Mouse (Mus musculus) spleen, postnatal 4 days (tissue): ENCODE measurements around the gene Fbxl18.
"Not testable (repeated sequence)": the region's sequence is repeated elsewhere in the genome, so short reads cannot be mapped to it uniquely, and the experiment has no call there.

Experiments
- DNase-seq, 2 experiments: peaks; one replicate each; pipeline ENCODE4 v3.0.0; 2022; ENCODE audit warnings: low spot score in 2 of 2

The Fbxl18 gene

DNA sequence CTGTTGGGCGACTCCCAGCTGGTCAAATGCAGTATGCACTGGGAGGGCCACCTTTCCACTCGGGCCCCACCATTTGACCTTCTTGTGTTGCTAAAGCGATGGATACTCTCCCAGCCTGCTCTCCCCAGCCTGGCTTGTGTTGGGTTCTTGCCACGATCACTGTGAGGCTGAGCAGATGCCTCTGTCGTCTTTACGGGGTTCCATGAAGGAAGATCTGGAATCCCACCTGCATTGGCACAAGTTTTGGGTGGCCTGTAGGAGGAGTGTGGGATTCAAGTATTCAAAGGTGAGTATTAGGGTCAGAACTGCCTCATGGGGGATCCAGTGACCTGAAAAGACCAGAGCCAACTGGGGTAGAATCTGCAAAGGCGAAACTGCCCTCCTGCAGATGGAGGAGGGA, 5.4 kb upstream of the Fbxl18 start:
- no peak for DNase-seq

DNA sequence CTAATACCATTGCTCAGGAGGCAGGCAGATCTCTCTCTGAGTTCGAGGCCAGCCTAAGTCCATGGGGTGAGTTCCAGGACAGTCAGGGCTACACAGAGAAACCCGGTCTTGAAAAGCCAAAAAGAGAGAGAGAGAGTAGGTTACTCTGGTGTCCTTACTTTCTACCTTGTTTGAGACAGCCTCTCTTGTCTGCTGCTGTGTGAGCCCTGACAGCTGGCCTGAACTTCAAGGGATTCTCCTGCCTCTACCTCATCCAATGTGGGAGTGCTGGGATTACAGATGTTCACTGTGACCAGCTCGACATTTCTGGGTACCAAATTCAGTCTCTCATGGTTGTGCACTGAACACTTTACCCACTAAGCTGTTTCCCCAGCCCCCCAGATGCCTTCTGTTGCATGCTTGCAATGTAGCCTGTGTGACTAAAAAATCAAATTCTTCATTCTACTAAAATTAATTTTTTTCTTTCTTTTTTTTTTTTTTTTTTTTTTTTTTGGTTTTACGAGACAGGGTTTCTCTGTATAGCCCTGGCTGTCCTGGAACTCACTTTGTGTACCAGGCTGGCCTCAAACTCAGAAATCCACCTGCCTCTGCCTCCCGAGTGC, 4.8 kb upstream of the Fbxl18 start:
- no peak for DNase-seq

DNA sequence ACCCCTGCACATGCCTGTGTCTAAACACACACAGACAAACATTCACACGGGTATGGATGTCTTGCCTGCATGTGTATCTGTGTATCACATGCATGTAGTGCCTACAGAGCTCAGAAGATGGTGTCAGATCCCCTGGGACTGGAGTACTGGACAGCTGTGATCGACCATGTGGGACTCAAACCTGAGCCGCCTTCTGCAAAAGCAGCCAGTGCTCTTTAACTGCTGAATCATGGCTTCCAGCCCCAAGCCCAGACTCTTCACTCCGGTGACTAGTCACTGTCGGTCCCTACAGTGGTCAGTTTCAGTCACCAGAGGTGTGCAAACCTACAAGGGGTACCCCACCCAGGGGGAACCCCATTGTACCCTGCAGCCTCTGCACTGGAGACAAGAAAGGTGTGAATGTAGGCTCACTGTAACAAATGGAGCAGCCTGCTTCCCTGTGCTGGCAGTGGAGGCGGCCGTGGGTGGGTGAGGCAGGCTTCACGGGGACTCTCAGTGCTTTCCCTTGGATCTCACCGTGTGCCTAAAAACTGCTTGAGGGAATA, 3.9 kb upstream of the Fbxl18 start:
- DNase-seq = peak in 1 of 2 experiments; percentile 66

DNA sequence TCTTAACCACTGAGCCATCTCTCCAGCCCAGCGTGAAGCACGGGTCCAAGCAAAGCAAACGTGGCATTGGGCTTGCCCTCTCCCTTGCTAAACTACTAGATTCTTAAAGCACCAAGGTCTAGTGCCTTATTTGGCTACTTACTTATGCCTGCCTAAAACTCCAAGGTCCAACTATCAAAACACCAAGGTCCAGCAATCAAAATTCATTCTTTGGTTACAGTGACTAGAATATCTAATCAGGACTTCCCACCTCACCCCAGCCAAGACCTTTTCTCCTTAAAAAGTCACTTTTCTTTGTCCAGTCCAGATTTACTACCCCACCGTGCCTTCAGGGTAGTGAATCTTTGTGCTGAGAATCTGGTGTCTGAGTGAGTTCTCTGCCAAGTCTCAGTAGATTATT, 3.1 kb upstream of the Fbxl18 start:
- DNase-seq = no peak

DNA sequence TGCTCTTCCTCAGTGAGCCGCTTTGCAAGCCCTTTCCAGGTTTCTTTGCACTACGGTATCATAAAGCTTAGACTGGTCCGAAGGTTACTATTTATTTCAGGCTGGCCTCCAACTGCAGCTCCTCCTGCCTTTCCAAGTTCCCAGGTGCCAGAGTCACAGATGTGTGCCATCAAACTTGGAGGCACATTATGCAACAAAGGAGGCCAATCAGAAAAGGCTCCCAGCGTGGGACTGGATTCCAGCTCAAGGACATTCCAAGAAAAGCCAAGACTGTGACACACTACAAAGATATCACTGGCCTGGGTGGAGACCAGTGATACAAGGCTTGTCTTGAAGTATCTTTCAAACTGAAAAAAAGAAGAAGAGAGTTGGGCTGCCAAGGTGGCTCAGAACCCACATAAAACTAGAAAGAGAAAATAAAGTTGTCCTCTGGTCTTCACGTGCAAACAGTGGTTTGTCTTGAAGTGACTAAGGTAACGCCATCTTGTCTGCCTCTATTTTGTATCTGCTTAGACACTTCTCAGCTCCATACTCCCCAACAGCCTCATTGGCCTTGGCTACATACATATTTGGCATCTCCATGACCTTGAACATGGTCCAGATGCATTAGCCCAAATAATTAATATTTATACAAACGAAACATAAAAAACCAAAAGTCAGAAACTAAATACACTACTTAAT, 2.5 kb upstream of the Fbxl18 start:
- no peak for DNase-seq

DNA sequence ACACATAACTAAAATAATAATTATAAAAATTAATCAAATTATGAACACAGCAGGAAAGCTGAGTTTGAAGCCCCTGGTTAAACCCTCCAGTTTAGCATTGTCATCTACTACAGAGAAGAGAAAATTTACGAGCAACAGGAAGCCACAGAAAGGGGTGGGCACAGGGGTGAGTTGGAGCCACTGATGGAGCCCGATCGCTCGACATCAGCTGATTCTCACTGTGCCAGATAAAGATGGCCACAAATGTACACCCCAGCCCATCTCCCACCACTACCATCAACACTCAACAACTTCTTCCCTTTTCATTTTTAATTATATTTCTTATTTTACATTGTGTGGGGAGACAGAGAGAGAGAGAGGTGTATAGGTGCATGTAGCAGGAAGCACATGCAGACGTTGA, 1.5 kb upstream of the Fbxl18 start:
- DNase-seq = no peak

DNA sequence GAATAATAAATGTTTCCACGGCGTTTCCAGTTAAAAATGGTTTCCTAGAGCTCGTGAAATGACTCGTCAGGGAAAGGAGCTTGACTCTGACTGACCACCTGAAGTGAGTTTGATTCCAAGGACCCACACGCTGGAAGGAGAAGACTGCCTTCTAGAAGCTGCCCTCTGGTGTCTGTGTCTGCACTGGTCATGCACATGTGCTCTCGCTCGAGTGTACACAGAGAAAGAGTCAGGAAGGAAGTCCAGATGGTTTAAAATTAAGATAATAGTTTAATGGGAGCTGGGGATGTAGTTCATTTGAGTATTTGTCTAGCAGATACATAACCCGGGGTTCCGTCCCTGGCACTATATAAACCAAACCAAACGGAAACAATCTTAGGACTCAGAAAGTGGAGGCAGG, 971 bp upstream of the Fbxl18 start:
- no peak for DNase-seq

DNA sequence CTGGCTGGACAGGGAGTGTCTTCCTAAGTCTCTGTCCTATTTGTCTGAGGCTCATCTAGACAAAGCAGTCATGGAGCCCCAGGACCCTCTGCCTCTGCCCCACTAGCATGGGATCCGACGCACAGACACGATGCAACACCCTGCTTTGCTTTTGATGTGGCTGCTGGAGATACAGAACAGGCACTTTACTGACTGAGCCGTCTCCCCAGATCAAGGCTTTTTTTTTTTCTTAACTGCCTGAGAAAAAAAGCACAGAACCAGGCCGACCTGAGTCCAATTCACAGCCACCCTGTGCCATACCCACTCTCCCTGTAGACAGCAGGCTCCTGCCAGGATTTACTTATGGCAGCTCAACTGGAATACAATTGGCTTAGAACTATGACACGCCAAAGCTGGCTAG, 3.8 kb downstream of the Fbxl18 start:
- DNase-seq = no peak

DNA sequence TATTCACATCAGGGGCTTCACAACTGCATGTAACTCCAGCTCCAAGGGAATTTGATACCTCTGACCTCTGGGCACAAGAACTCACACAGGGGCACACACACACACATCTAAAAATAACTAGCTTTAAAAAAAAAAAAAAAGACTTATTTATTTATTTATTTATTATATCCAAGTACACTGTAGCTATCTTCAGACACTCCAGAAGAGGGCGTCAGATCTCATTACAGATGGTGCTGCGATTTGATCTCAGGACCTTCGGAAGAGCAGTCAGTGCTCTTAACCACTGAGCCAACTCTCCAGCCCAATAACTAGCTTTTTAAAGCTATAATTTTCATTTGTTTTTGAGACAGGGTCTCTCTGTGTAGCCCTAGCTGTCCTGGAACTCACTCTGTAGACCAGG, 7.7 kb downstream of the Fbxl18 start:
- not testable (repeated sequence) for DNase-seq

DNA sequence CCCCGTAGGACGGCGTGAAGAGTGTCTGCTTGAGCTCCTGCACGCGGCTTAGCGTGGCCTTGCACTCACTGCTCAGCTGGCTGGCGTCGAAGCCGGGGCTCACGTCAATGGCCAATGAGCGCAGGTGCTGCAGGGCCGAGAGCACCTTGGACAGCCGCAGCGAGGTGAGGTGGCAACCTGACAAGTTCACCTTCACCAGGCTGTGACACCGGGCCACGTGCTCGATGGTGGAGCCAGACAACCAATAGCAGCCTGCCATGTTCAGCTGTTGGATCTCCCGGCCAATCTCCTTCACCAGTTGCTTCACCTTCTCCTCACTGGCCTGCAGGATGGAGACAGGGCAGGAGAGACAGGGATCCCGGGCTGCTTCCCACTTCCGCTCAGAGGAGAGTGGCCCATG, 8.5 kb downstream of the Fbxl18 start:
- no peak for DNase-seq

DNA sequence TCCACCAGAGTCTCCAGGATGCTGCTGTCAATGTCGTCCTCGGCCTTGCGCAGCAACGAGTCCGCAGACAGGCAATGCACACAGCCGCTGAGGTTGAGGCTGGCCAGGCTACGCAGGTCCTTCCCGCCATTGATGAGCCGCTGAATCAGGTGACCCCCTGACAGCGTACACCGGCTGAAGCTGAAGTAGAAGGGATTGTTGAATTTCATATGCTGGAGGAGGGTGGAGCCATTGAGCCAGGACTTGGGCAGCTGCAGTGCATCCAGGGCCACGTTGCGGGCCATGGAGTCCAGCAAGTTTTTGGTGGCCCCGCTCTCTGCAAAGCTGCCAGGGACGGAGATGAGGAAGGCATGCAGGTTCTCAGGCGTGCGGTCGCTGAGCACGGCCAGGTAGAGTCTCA, 9.0 kb downstream of the Fbxl18 start:
- DNase-seq = no peak

DNA sequence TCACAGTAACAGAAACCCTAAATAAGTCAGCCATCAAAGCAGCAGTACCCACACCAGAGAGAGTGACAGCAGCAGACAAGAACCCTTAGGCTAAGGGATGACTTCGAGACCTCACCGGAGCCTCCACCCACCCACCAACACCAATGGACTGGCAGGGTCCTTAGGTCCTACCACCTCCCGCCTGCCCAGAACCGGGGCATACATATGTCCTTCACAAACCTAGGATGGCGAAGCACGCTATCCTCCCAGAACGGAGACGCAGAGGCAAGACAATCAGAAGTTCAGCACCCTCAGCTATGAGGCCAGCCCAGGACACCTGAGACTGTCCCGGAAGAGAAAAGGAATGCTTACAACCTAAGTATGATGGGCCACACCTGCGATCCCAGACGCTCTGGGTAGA, 12.8 kb downstream of the Fbxl18 start:
- peak in 1 of 2 experiments; percentile 62 for DNase-seq

DNA sequence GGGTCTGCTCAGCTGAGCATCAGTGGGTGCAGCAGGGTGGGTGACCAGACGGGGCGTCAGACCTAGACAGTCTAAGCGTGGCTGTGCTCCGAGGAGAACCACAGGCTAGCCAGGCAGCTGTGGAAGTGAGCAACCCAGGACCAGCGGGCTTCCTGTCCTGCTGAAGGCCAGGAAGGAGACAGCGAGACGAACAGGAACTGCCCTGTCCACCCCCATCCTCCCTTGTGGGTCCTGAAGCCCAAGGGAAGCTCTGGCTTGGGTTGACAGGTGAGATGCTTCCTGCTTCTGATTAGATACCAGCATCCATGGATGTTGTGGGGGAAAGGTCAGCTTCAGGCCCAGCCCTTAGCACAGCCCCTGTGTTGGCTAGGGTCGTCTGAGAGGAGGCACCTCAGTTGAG, 13.3 kb downstream of the Fbxl18 start:
- peak in 1 of 2 experiments; percentile 62 for DNase-seq

DNA sequence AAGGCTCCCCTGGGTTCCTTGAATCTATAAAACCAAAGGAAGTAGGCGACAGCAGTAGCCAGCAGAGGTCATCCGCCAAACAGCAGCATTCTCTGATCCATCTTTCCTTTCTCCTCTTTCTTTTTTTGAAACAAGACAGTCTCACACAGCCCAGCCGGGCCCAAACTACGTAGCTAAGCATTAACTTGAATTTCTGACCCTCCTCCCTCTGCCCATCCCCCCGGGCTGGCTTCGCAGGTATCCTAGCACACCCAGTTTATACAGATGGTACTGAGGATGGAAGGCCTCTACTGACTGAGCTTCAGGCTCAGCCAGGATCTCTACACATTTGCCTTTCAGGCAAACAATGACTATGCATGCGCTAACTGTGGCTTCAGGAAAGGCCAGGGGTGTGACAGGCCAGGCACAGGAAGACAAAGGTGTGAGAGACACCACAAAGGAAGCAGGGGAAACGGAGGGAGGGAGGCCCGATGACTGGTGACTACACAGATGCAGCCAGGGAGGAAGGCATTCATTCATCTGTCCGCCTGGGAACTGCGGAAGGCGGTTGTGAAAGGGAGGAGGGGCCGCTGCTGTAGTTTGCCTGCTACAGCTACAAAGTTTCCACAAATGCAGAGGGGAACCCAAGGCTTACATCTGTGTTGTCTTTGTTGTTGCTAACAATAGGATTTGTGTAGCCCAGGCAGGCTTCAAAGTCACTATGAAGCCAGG, 14.3 kb downstream of the Fbxl18 start:
- DNase-seq = peak in 1 of 2 experiments; percentile 62

DNA sequence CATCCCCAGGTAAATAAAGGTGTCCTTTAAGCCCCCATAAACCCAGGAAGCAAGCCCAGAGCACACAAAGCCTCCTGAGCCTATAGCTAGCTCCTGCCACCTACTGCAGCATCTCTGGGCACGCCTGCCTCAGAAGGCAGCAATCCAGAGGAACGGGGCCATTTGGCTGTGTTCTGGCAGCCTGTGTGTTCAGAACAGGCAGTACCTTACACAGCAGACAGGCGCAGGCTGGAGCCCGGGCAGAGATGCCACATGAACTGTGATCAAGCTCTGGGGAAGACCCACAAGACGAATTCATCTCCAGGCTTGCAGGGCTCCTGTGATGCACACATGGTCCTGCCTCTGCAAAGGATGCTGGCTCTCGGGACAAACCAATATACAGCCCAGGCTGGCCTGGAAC, 15.0 kb downstream of the Fbxl18 start:
- peak in 1 of 2 experiments; percentile 63 for DNase-seq

DNA sequence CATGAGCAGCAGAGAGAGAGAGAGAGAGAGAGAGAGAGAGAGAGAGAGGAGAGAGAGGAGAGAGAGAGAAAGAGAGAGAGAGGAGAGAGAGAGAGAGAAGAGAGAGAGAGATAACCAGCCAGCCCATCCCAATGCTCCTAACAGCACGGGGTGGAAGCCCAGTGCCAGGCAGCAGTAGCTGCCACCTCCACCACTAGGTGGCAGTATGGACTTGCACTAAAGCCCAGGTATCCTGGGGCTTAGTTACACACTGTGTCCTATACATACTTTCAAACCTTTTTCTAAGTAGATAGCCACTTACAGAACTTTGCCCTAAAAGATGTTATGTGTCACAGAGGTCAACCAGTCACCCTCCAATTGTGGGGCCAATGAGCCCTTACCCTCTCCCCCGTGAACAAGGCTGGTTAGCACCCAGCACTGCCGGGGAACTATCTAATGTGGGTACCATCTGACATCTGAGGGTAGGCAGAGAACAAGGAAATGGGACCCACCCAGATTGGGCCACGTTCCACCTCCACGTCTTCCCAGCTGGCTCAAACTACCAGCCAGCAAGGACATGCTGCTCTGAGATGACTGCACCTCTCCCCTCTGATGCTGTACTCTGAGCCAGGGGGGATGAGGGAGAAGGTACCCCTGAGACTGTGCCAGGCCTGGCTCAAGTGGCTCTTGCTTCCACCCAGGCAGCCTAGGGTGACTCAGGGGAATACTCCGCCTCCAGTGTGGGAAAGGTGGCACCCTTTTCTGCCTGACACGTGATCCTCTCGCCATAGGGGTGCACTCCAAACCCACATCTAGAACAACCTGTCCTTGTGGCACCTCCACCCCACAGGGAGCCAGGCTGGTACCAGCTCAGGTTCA, 15.7 kb downstream of the Fbxl18 start:
- DNase-seq = peak; percentile 85 to 93

DNA sequence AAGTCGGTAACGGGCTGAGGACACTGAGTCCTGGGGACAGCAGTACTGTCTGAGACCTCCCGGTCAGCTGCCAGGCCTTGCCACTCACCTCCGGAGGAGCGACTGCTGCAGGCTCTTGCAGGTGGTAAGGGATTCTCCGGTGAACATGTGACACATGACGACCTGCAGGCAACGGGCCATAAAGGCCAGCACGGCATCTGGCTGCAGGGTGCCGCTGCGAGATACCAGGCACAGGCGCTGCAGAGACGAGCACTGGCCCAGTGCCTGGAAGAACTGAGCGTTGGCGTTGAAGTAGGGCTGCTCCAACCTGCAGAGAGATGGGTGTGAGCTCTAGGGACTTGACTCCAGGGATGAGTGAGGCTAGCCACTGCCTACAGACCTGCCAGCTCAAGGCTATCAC, 16.7 kb downstream of the Fbxl18 start:
- peak in 1 of 2 experiments; percentile 61 for DNase-seq

DNA sequence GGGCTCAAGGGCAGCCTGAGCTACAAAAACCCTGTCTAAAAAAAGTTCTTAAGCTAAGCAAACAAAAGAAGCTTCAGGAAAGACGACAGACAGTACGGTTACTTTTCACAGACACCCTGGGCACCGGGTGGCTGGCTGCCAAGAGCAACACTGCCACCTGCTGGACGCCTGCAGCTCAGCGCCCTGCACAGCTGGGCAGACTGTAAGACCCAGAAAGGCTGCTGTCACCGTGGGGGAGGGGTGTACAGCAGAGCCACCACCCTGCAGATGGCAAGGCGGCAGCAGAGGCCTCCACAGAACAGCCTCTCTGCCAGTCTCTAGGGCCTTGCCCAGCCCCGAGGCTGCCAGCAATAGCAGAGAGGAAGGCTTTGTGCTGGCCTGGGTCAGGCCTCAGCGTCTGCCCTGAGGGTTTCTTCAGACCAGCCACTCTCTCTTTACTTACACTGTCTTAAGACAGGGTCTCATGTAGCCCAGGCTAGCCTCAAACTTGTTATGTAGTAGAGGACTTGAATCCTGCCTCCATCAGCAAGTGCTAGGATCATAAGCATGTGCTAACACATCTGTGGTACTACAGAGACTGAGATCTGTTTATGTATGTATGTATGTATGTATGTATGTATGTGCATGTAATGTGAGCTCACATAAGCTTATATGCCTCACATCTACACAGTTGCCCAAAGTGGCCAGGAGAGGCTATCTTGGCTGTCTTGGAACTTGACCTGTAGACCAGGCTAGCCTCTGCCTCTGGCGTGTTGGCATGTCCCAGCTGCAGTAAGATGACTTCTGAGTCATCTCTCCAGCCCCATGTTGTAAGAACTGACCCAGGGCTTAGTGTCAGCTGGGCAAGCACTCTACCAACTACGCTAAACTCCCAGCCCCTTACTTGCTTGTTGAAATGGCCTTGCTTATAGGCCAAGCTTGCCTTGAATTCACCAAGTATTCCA, 17.6 kb downstream of the Fbxl18 start:
- DNase-seq = peak; percentile 87 to 97

DNA sequence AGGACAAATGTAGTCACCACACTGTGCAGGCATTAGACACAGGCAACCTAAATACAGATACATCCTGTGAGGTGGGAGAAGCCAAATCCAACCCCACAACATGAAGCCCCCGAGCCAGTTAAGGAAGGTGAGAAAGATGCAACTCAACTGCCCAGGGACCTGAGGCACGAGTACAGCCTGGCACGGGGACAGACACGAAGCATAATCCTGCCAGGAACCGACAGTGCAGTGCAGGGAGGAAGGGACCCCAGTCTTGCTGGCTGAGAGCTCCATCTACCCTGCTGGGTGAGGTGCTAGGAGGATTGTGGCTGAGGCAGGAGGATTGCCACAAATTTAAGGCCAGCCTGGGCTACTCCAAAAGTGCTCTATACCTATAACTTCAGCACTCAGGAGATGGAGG, 18.3 kb downstream of the Fbxl18 start:
- DNase-seq = no peak

DNA sequence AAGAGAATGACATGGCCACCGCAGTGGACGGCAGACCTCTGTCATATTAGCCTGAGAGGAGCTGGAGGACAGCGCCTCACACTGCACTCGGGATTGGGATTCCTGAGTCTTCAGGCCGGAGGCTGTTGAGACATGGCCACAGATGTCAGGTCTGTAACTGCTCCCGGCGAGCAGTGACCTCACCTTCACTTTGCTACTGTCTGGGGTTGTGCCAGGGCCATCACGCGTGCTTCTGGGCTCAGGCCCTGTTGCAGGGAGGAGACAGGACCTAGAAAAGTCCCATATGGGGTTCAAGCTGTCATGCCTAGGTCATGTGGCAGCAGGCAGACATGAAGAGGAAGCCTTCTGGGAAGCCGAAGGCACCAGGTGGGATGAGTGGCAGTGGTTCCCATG, 19.7 kb downstream of the Fbxl18 start:
- no peak for DNase-seq
